Mouse (Mus musculus): Measurements from ENCODE around the gene Gja8. TPM values are rescaled to one million over a fixed set of nuclear protein-coding genes. Genes with fewer than 3 reads are reported as not detected.

The Gja8 gene
- polyA plus RNA-seq, 1 experiment from 2014 or later: not detected

DNA sequence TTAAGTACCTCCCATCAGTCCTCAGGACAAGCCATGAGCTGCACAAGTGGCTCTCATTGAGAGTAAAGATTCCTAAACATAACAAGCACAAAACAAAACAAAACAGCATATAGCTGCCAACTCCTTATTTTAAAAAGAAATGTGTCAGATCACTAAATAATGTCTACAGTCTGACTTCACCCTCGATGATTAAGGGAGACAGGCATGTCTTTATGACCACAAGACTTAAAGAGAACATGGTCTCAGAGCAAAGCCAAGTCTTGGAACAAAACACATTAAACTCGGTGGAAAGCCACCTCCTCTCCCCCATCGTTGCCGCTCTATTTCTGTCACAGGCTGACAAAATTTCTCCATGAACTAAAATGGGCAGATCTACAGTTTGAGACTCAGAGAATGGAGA lies 1.2 kb downstream of the Gja8 start:
- Histone ChIP-seq H3K9me3 (replicated peaks) (no peaks in the 10 kb centered on the region), H3K27ac (no peak overlapping the region), H3K4me2 (no peak overlapping the region), H3K4me3 (no peak overlapping the region), H3K4me1 (replicated peaks) (no peaks in the 10 kb centered on the region), H3K9ac (no peak overlapping the region), H3K27me3 (no peaks in the 10 kb centered on the region), H3K36me3 (no peaks in the 10 kb centered on the region)
- no peak for ATAC-seq (replicated peaks; ENCODE audit: insufficient number of reproducible peaks, insufficient read depth, low FRiP score, low read depth)
- WGBS: 73% methylated on average over 4 of the region's 4 CpGs

DNA sequence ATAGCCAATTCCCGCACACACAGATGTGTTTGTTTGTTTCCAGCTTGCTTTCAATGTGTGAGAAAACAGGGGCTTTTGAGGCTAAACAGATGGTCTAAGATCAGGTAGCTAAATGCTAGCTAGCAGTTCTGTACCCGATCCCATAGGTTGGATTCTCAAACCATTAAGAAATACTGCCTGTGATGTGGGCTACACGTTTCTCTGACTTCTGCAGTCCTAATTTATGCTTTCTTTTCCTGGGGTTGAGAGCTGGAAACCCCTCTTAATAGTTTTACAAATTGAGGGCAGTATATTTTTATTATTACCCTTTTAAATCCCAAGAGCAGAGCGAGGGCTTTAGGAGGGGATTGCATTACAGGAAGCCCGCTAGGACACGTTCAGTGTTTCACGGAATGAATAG lies 4.8 kb downstream of the Gja8 start:
- Histone ChIP-seq H3K36me3 (no peaks in the 10 kb centered on the region), H3K9me3 (replicated peaks) (no peaks in the 10 kb centered on the region), H3K4me3 (no peak overlapping the region), H3K4me2 (no peak overlapping the region), H3K9ac (no peak overlapping the region), H3K27ac (no peak overlapping the region), H3K27me3 (no peaks in the 10 kb centered on the region), H3K4me1 (replicated peaks) (no peaks in the 10 kb centered on the region)
- 72% methylated on average over 7 of the region's 7 CpGs for WGBS
- ATAC-seq (replicated peaks; ENCODE audit: insufficient number of reproducible peaks, insufficient read depth, low FRiP score, low read depth): no peak

DNA sequence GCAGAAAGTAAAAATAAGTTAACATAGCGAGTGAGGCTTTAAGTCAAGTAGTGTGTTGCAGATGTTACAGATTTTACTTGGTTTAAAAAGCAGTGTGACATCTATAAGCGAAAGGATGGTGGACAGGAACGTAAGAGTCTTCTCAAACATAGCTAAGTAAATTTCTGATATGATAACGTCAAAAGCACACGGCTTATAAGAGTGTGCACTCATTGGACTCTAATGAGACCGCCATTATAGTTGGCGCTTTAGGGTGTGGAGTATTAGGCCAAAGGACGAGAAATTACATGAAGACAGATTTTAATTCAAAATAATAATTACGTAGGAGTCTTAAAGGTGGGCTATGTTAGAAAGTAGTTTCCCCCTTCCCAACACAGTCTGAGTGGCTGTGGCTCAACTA lies 20.2 kb downstream of the Gja8 start:
- ATAC-seq (replicated peaks; ENCODE audit: insufficient number of reproducible peaks, insufficient read depth, low FRiP score, low read depth): no peak
- Histone ChIP-seq H3K9ac (peak overlapping the region; percentile 85), H3K4me1 (replicated peaks) (peaks cover 9% of the 10 kb centered on the region), H3K9me3 (replicated peaks) (no peaks in the 10 kb centered on the region), H3K27ac (no peak overlapping the region), H3K4me3 (peak overlapping the region; percentile 87), H3K27me3 (peaks cover 13% of the 10 kb centered on the region), H3K36me3 (no peaks in the 10 kb centered on the region), H3K4me2 (peak overlapping the region; percentile 85)
- 40% methylated on average over 9 of the region's 9 CpGs for WGBS

DNA sequence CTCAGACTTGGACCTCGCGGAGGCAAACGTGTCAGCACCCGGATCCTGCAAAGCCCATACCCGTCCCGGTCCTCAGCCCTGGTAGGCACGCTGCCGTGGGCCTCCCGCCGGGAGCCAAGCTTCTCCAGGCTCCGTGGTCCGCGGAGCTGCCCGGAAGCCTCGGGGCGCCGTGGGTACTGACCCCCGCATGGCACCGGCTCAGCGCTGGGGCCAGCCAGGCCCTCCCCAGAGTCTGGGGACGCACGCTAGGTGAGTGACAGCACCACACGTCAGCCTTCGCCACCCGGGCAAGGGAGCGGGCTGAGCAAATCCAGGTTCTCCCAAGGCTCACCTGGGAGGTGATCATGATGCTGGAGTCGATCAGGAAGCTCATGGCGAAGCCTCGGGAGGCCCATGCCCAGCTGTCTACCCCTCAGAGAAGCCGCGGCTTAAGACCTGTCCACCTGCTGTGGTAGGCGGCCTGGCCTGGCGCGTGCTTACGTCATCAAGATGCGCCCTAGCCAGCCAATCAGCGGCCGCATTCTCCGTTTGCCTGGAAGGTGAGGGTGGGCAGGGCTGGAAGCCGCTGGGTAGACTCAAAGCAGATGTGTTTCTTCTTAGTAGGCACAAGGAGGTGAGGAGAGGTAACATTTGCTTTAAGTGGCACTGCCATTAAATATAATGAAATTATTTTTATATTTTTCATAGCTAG lies 20.8 kb downstream of the Gja8 start, which contains the start of gene Gpr89:
Gene Gpr89 (minus strand): TSS at position 496 of the 691 bp plus-strand sequence.
- Histone ChIP-seq H3K4me1 (replicated peaks) (peaks cover 9% of the 10 kb centered on the region), H3K9me3 (replicated peaks) (no peaks in the 10 kb centered on the region), H3K9ac (peak within 1 kb of the TSS; percentile 85), H3K4me2 (peak within 1 kb of the TSS; percentile 85), H3K27ac (peak within 1 kb of the TSS; percentile 24; the same call in 1 of the 2 replicates), H3K27me3 (peaks cover 13% of the 10 kb centered on the region), H3K4me3 (peak within 1 kb of the TSS; percentile 87), H3K36me3 (no peaks in the 10 kb centered on the region)
- WGBS: 0% methylated on average over 40 of the region's 40 CpGs
- ATAC-seq (replicated peaks; ENCODE audit: insufficient number of reproducible peaks, insufficient read depth, low FRiP score, low read depth): peak; percentile 95

- WGBS: 13% methylated on average over 14 of the region's 14 CpGs
- Histone ChIP-seq H3K27me3 (peaks cover 13% of the 10 kb centered on the region), H3K4me2 (peak within 1 kb of the TSS; percentile 85), H3K4me1 (replicated peaks) (peaks cover 9% of the 10 kb centered on the region), H3K27ac (peak within 1 kb of the TSS; percentile 24; the same call in 1 of the 2 replicates), H3K9me3 (replicated peaks) (no peaks in the 10 kb centered on the region), H3K4me3 (peak within 1 kb of the TSS; percentile 87), H3K9ac (peak within 1 kb of the TSS; percentile 85), H3K36me3 (no peaks in the 10 kb centered on the region)
- no peak for ATAC-seq (replicated peaks; ENCODE audit: insufficient number of reproducible peaks, insufficient read depth, low FRiP score, low read depth)
These were observed 21.4 kb downstream of the Gja8 start, which contains the start of gene Gja5 for GRCm38 (mm10) chr3:96904393-96904792. Gja5 (plus strand) TSS chr3:96904693.

DNA sequence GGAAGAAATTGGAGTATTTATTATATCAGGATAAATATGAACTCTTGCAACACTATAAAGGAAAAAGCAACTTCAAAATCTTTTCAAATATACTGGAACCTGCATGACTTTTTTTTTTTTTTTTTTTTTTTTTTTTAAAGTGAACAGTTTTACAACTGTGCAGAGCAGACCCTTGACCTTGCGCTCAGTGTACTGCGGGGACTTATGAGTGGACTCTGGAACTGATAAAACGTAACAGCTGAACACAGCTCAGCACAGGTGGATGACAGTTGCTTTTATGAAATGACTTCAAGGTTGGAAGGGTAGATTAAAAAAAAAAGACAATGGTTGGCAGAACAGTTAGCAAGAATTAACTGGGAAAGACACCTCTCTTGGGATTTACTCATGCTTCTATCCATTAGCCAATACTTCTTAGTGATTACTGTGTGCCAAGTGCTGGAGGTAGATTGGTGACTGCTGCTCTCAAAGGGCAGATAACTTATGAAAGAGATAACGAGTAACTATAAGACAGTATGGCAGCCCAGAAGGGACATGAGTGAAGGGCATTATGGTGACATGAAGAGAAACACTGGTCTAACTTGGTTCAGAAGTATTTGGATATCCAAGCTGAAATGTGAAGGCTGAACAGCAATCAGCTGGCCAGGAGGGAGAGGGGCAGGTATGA lies 23.4 kb downstream of the Gja8 start:
- no peak for ATAC-seq (replicated peaks; ENCODE audit: insufficient number of reproducible peaks, insufficient read depth, low FRiP score, low read depth)
- Histone ChIP-seq H3K4me2 (no peak overlapping the region), H3K4me1 (replicated peaks) (peaks cover 9% of the 10 kb centered on the region), H3K36me3 (peaks cover 8% of the 10 kb centered on the region), H3K27me3 (peaks cover 10% of the 10 kb centered on the region), H3K27ac (no peak overlapping the region), H3K9me3 (replicated peaks) (no peaks in the 10 kb centered on the region), H3K4me3 (no peak overlapping the region), H3K9ac (no peak overlapping the region)
- WGBS: 83% methylated on average over 4 of the region's 4 CpGs

- H3K27me3 ChIP-seq: no peaks in the 10 kb centered on the region
- H3K9me3 ChIP-seq (replicated peaks): no peaks in the 10 kb centered on the region
- H3K9ac ChIP-seq: no peak overlapping the region
- no peaks in the 10 kb centered on the region for H3K4me1 ChIP-seq (replicated peaks)
- peaks cover 31% of the 10 kb centered on the region; the same call in 1 of the 2 replicates for H3K36me3 ChIP-seq
- ATAC-seq (replicated peaks; ENCODE audit: insufficient number of reproducible peaks, insufficient read depth, low FRiP score, low read depth): no peak
- WGBS: 91% methylated on average over 7 of the region's 7 CpGs
- no peak overlapping the region for H3K27ac ChIP-seq
- no peak overlapping the region for H3K4me3 ChIP-seq
- H3K4me2 ChIP-seq: no peak overlapping the region
These were observed 42.1 kb downstream of the Gja8 start for GRCm38 (mm10) chr3:96883690-96884089.

GRCm38 (mm10) chr3:96882061-96882849 lies 43.6 kb downstream of the Gja8 start:
- H3K4me2 ChIP-seq: no peak overlapping the region
- H3K27me3 ChIP-seq: no peaks in the 10 kb centered on the region
- peaks cover 30% of the 10 kb centered on the region for H3K36me3 ChIP-seq
- no peak overlapping the region for H3K4me3 ChIP-seq
- H3K9me3 ChIP-seq (replicated peaks): no peaks in the 10 kb centered on the region
- WGBS: 91% methylated on average over 14 of the region's 14 CpGs
- ATAC-seq (replicated peaks; ENCODE audit: insufficient number of reproducible peaks, insufficient read depth, low FRiP score, low read depth): no peak
- no peak overlapping the region for H3K9ac ChIP-seq
- H3K4me1 ChIP-seq (replicated peaks): no peaks in the 10 kb centered on the region
- H3K27ac ChIP-seq: no peak overlapping the region

DNA sequence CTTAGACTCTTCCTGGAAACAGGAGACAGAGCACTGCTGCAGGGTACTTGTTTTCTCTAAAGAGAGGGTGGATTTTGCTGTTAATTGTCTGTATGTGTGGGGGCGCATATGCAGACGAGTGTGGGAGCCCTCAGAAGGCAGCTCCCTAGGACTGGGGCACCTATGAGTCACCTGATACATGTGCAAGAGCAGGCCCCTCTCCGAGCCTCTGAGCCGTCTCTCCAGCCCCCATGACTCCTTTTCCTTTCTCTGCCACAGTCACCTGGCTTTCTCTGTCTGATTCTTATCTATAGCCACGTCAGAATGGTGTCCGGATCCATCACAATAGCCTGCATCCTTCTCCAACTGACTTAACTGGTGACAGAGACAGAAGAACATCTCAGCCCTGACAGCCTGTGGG lies 44.3 kb downstream of the Gja8 start:
- H3K36me3 ChIP-seq: peaks cover 28% of the 10 kb centered on the region
- no peak overlapping the region for H3K9ac ChIP-seq
- no peak for ATAC-seq (replicated peaks; ENCODE audit: insufficient number of reproducible peaks, insufficient read depth, low FRiP score, low read depth)
- H3K4me1 ChIP-seq (replicated peaks): no peaks in the 10 kb centered on the region
- no peaks in the 10 kb centered on the region for H3K9me3 ChIP-seq (replicated peaks)
- WGBS: 72% methylated on average over 6 of the region's 6 CpGs
- H3K4me3 ChIP-seq: no peak overlapping the region
- H3K4me2 ChIP-seq: no peak overlapping the region
- H3K27ac ChIP-seq: no peak overlapping the region
- H3K27me3 ChIP-seq: no peaks in the 10 kb centered on the region

GRCm38 (mm10) chr3:96880385-96880784 lies 45.4 kb downstream of the Gja8 start:
- Histone ChIP-seq H3K4me3 (no peak overlapping the region), H3K4me2 (no peak overlapping the region), H3K27ac (no peak overlapping the region), H3K4me1 (replicated peaks) (no peaks in the 10 kb centered on the region), H3K36me3 (peaks cover 32% of the 10 kb centered on the region), H3K27me3 (no peaks in the 10 kb centered on the region), H3K9ac (no peak overlapping the region), H3K9me3 (replicated peaks) (no peaks in the 10 kb centered on the region)
- no peak for ATAC-seq (replicated peaks; ENCODE audit: insufficient number of reproducible peaks, insufficient read depth, low FRiP score, low read depth)
- WGBS: 82% methylated on average over 4 of the region's 4 CpGs

- 81% methylated on average over 9 of the region's 9 CpGs for WGBS
- no peaks in the 10 kb centered on the region for H3K4me1 ChIP-seq (replicated peaks)
These were observed 46.3 kb downstream of the Gja8 start for GRCm38 (mm10) chr3:96879536-96879935.

More at GRCm38 (mm10) chr3:96879536-96879935, 46.3 kb downstream of the Gja8 start:
- Histone ChIP-seq H3K4me3 (no peak overlapping the region), H3K27ac (no peak overlapping the region), H3K9me3 (replicated peaks) (no peaks in the 10 kb centered on the region), H3K9ac (no peak overlapping the region), H3K36me3 (peaks cover 39% of the 10 kb centered on the region), H3K27me3 (no peaks in the 10 kb centered on the region), H3K4me2 (no peak overlapping the region)
- ATAC-seq (replicated peaks; ENCODE audit: insufficient number of reproducible peaks, insufficient read depth, low FRiP score, low read depth): no peak

Measured in heart, embryonic 15.5 days (tissue).